Mouse (Mus musculus): Measurements from ENCODE around the gene Rnf115. TPM values are rescaled to one million over a fixed set of nuclear protein-coding genes. Genes with fewer than 3 reads are reported as not detected.

Gene Rnf115
- total and polyA plus RNA-seq, 2 experiments from 2014 or later = 52.6 to 63.6 TPM

DNA sequence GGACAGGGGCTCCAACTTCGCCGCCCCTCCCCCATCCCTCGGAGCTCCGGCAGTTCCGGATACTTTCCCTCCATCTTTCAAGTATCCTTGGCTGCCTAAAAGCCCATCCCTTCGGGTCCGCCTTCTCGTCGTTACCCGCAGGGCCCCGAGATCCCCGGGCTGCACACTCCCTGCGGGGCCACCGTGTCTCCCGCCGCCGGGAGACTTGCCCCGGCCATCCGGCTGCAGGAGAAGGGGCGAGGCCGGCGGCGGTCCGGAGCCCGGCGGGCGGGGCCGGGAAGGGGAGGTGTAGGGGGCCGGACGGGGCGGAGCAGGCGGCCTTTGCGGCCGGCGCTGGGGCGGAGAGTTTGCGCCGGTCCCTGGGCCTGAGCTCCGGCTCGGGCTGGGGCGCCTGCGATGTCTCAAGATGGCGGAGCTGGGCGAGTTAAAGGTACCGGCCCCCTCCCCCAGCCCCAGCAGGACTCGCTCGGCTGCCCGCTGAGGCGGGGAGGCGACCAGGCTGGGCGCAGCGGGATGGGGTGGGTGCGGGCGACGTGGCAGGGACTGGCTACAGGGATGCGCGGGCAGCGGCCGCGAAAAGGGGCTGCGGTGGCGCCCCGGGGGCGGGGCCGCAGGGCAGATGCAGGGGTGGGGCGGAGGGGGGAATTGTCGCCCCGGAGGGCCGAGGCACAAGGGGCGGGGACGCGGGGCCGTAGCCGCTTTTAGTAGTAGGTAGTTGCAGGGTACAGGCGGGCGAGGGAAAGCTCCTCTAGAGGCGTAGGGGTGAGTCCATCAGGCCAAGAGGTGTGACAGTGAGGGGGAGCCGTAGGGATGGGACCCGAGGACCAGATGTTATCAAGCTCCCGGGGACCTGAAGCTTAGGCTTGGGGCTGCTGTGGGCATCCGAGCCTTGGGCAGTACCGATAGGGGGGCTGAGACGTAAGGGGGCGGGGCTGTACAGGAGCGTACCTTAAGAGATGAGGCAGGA is 30.4 kb upstream of the Rnf115 start:
- Histone ChIP-seq H3K4me3 (ENCODE audit: low read depth, low read length) (peak overlapping the region; percentile 63), H3K27me3 (ENCODE audit: insufficient read depth, low read length) (no peaks in the 10 kb centered on the region), H3K4me1 (ENCODE audit: insufficient read depth) (peaks cover 9% of the 10 kb centered on the region), H3K4me2 (ENCODE audit: low read depth) (peak overlapping the region; percentile 77), H3K9me3 (ENCODE audit: low read length) (no peaks in the 10 kb centered on the region), H3K27ac (ENCODE audit: low read depth, low read length) (peak overlapping the region; percentile 88), H3K36me3 (ENCODE audit: insufficient read depth) (peaks cover 19% of the 10 kb centered on the region), H3K9ac (peak overlapping the region; percentile 92)
- under 1% methylated on average over 83 of the region's 85 CpGs for WGBS
- peak; percentile 6; the same call in 1 of the 2 replicates for TF ChIP-seq CTCF (IDR thresholded peaks at IDR 0.05; ENCODE audit: low read depth)
- ATAC-seq (peak; percentile 95), DNase-seq (peak; percentile 84)

DNA sequence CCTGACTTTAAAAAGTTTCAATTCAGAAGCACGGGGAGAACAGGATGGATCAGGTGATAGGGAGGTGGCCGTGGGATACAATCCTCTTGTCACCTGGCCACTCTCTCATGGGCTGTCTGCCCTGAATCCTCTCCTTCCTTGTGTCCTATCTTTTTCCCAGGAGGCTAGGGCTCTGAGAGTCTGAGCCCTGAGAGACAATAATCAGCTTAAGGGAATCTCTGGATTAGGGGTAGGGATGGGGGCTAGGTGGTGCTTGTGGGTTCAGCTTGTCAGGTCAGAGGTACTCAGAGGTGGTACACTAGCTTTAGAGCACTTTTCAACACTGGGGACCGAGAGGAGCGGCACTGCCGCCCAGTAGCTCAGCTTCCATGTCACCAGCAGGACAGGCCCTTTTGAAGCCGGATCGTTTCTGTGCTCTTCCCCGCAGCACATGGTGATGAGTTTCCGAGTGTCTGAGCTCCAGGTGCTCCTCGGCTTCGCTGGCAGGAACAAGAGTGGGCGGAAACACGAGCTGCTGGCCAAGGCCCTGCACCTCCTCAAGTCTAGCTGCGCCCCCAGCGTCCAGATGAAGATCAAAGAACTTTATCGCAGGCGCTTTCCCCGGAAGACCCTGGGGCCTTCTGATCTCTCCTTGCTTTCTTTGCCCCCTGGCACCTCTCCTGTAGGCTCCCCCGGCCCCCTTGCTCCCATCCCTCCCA is 28.3 kb upstream of the Rnf115 start:
- no peak overlapping the region for H3K9ac ChIP-seq
- no peak overlapping the region for H3K4me2 ChIP-seq (ENCODE audit: low read depth)
- TF ChIP-seq CTCF (IDR thresholded peaks at IDR 0.05; ENCODE audit: low read depth) = no peak
- H3K27me3 ChIP-seq (ENCODE audit: insufficient read depth, low read length) = no peaks in the 10 kb centered on the region
- H3K4me3 ChIP-seq (ENCODE audit: low read depth, low read length) = no peak overlapping the region
- ATAC-seq = no peak
- H3K36me3 ChIP-seq (ENCODE audit: insufficient read depth) = peaks cover 37% of the 10 kb centered on the region
- peaks cover 9% of the 10 kb centered on the region for H3K4me1 ChIP-seq (ENCODE audit: insufficient read depth)
- DNase-seq = no peak
- no peak overlapping the region for H3K27ac ChIP-seq (ENCODE audit: low read depth, low read length)
- H3K9me3 ChIP-seq (ENCODE audit: low read length) = no peaks in the 10 kb centered on the region
- WGBS = 59% methylated on average over 19 of the region's 19 CpGs

DNA sequence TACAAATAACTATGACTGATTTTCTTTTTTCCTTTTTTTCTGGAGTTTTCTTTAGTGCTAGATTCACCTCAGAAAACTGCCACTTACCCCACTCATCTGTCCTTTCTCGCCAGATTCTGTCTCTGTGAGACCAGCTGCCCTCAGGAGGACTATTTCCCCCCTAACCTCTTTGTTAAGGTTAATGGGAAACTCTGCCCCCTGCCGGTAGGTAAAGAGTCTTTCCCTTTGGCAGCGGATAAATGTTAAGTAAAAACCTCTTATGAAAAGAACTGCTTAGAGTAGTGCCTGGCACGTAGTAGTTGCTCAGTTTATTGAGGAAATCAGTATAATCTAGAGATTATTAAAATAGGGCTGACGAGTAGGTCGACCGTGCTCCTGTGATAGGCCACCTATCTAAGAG is 27.1 kb upstream of the Rnf115 start:
- 56% methylated on average over 7 of the region's 7 CpGs for WGBS

DNA sequence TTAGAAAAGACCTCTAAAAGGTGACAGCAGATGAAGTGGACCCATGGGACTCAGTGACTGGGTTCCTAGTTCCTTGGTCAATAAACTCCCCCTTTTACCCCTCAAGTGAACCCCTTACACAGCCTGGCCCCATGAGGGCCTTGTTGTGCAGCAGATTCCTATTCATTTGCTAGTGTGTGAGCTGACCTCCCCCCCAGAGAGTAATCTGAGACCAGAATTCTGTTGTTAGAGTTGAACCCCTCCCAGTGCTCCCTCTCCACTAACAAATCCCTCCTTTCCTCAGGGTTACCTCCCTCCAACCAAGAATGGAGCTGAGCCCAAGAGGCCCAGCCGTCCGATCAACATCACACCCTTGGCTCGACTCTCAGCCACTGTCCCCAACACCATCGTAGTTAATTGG is 26.5 kb upstream of the Rnf115 start:
- H3K27ac ChIP-seq (ENCODE audit: low read depth, low read length) = no peak overlapping the region
- peaks cover 7% of the 10 kb centered on the region for H3K4me1 ChIP-seq (ENCODE audit: insufficient read depth)
- no peak overlapping the region for H3K4me3 ChIP-seq (ENCODE audit: low read depth, low read length)
- 83% methylated on average over 4 of the region's 4 CpGs for WGBS
- H3K9me3 ChIP-seq (ENCODE audit: low read length) = no peaks in the 10 kb centered on the region
- DNase-seq (no peak), ATAC-seq (no peak)
- no peaks in the 10 kb centered on the region for H3K27me3 ChIP-seq (ENCODE audit: insufficient read depth, low read length)
- no peak overlapping the region for H3K4me2 ChIP-seq (ENCODE audit: low read depth)
- TF ChIP-seq CTCF (IDR thresholded peaks at IDR 0.05; ENCODE audit: low read depth) = no peak
- H3K9ac ChIP-seq = no peak overlapping the region
- peaks cover 45% of the 10 kb centered on the region for H3K36me3 ChIP-seq (ENCODE audit: insufficient read depth)

More for the DNA sequence above, 27.1 kb upstream of the Rnf115 start:
- no peak for ATAC-seq
- no peak overlapping the region for H3K9ac ChIP-seq
- DNase-seq = no peak
- no peak overlapping the region for H3K4me2 ChIP-seq (ENCODE audit: low read depth)
- peak; percentile 46 for TF ChIP-seq CTCF (IDR thresholded peaks at IDR 0.05; ENCODE audit: low read depth)
- H3K9me3 ChIP-seq (ENCODE audit: low read length) = no peaks in the 10 kb centered on the region
- peaks cover 45% of the 10 kb centered on the region for H3K36me3 ChIP-seq (ENCODE audit: insufficient read depth)
- H3K27me3 ChIP-seq (ENCODE audit: insufficient read depth, low read length) = no peaks in the 10 kb centered on the region
- no peak overlapping the region for H3K4me3 ChIP-seq (ENCODE audit: low read depth, low read length)
- H3K4me1 ChIP-seq (ENCODE audit: insufficient read depth) = peaks cover 9% of the 10 kb centered on the region
- H3K27ac ChIP-seq (ENCODE audit: low read depth, low read length) = no peak overlapping the region

DNA sequence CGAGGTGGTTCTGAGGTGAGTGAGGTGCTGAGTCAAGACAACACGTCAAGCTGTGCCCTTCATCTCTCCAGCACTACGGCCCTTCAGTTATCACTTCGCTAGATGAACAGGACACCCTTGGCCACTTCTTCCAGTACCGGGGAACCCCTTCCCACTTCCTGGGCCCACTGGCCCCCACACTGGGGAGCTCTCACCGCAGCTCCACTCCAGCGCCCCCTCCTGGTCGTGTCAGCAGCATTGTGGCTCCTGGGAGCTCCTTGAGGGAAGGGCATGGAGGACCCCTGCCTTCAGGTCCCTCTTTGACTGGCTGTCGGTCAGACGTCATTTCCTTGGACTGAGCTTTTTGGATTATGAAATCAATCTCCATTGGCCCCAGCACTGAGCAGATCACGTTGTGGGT is 22.7 kb upstream of the Rnf115 start:
- H3K27me3 ChIP-seq (ENCODE audit: insufficient read depth, low read length) = no peaks in the 10 kb centered on the region
- H3K9me3 ChIP-seq (ENCODE audit: low read length) = no peaks in the 10 kb centered on the region
- H3K27ac ChIP-seq (ENCODE audit: low read depth, low read length) = no peak overlapping the region
- ATAC-seq (no peak), DNase-seq (no peak)
- whole genome bisulfite sequencing = 67% methylated on average over 11 of the region's 11 CpGs
- peak; percentile 47; the same call in 1 of the 2 replicates for TF ChIP-seq CTCF (IDR thresholded peaks at IDR 0.05; ENCODE audit: low read depth)
- H3K4me2 ChIP-seq (ENCODE audit: low read depth) = no peak overlapping the region
- H3K9ac ChIP-seq = no peak overlapping the region
- H3K4me1 ChIP-seq (ENCODE audit: insufficient read depth) = no peaks in the 10 kb centered on the region
- no peak overlapping the region for H3K4me3 ChIP-seq (ENCODE audit: low read depth, low read length)
- peaks cover 45% of the 10 kb centered on the region for H3K36me3 ChIP-seq (ENCODE audit: insufficient read depth)

DNA sequence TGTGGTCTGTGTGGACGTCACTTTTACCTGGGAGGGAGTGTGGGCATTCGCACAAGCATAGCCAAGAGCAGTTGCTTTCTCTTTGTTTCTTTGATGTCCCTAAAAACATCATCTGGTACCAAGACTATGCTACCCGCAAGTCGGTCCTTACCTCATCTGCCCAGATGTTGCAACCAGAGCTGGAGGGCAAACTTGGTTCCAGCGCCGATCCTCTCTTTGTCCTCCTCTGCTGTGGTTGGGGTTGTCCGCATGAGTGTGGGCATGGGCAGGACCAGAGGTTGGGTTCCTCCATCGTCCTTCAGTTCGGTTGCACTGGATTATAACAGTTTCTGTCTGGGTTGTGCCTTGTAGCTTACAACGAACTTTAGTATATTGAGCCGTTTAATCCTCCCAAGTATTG is 21.2 kb upstream of the Rnf115 start:
- Histone ChIP-seq H3K9ac (no peak overlapping the region), H3K36me3 (ENCODE audit: insufficient read depth) (peaks cover 43% of the 10 kb centered on the region), H3K4me1 (ENCODE audit: insufficient read depth) (no peaks in the 10 kb centered on the region), H3K9me3 (ENCODE audit: low read length) (no peaks in the 10 kb centered on the region), H3K27me3 (ENCODE audit: insufficient read depth, low read length) (no peaks in the 10 kb centered on the region), H3K4me3 (ENCODE audit: low read depth, low read length) (no peak overlapping the region), H3K27ac (ENCODE audit: low read depth, low read length) (no peak overlapping the region), H3K4me2 (ENCODE audit: low read depth) (no peak overlapping the region)
- no peak for TF ChIP-seq CTCF (IDR thresholded peaks at IDR 0.05; ENCODE audit: low read depth)
- 94% methylated on average over 11 of the region's 11 CpGs for WGBS
- ATAC-seq (no peak), DNase-seq (no peak)

DNA sequence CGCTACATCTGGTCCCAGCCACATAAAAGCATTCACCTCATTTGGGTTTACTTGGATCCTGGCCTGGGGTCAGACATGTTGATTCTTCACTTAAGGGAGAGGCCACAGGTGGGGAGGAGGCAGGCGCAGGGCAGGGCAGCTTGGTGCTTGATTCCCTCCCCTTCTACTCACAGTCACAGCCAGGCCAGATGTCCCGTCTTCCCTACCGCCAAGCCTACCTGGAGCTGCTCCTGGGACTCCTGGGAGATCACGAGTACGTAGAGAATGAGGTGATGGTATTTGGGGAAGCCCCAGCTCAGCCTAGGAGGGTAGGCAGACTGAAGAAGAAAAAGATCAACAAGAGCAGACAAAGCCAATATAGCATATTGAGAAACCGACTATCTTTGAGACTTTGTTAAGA is 20.5 kb upstream of the Rnf115 start:
- Histone ChIP-seq H3K36me3 (ENCODE audit: insufficient read depth) (peaks cover 43% of the 10 kb centered on the region), H3K9me3 (ENCODE audit: low read length) (no peaks in the 10 kb centered on the region), H3K27me3 (ENCODE audit: insufficient read depth, low read length) (no peaks in the 10 kb centered on the region), H3K4me2 (ENCODE audit: low read depth) (no peak overlapping the region), H3K27ac (ENCODE audit: low read depth, low read length) (no peak overlapping the region), H3K4me3 (ENCODE audit: low read depth, low read length) (no peak overlapping the region), H3K9ac (no peak overlapping the region), H3K4me1 (ENCODE audit: insufficient read depth) (no peaks in the 10 kb centered on the region)
- no peak for DNase-seq
- no peak for ATAC-seq
- TF ChIP-seq CTCF (IDR thresholded peaks at IDR 0.05; ENCODE audit: low read depth) = no peak
- 79% methylated on average over 7 of the region's 7 CpGs for WGBS

Measured in forebrain, postnatal 0 days (tissue).